Mouse (Mus musculus) MEL-GATA-1-ER (cell line): Measurements from ENCODE around the gene Tmem121.

ENCODE experiments used
- DNase-seq: peaks from one replicate; pipeline ENCODE4 v3.0.0-alpha.2; 2012; ENCODE audit warnings: low read depth; ENCODE audit errors: extremely low read depth

The Tmem121 gene

DNA sequence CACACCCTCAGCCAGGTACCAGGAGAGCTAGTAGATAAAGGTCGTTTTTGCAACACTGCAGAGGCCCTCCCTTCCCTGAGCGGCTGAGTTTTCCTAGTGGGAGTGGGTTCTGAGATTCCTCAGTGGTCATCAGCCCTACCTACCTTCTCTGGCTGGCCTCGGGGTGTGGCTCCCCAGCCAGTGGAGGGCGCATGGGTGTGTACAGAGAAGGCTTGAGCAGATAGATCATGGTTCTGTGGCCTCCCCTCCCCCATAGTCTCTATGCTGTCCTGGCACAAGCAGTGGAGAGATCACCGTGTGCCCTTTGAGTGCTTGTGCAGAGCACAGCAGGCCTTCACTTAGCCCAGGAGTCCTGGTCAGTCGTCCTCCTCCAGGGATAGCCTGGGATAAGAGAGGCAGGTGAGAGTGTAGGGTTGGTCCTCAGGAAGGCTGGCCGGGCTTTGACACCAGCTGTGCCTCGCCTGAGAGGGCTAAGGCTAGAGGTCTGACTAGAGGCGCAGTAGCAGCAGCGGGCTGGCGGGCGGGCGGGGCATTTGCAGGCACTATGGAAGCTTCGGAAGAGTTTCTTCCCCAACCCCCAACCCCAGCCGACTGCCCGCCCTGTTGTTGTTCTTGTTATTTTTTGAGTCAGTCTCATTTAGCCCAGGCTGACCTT lies 37.2 kb upstream of the Tmem121 start:
- no peak for DNase-seq

DNA sequence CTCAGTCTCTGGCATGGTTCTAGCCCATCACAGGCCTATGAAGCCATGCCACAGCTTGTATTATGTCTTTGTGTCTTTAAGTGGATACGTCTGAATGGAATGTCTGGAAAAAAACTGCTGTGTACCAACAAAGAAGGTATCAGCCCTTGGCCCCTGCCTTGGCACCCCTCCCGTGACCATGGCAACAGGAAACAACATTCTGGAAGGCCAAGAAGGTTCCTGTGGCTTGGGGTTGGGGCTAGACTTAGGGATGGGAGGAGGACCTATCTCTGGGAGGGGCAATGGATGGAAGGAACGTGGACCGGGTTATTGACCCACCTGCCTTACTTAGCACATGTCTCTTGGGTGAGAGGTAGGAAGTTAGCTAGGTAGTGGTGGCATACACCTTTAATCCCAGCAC lies 36.4 kb upstream of the Tmem121 start:
- DNase-seq, result no peak

DNA sequence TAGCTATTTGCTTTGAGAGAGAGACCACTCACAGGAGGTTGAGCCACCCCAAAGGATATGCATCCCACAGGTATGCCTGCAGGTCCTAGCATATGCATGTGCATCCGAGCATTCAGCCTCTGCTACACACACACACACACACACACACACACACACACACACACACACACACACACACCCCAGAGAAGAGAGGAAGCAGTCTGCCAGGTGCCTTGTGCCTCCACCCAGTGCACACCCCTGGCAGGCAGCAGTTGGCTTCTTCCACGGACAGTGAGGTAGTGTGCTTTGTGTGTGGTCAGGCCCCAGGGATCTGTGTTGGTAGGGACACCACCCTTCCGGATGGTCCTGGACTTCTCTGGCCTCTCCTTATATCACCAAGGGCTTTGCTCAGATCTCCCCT lies 35.8 kb upstream of the Tmem121 start:
- DNase-seq, result no peak

DNA sequence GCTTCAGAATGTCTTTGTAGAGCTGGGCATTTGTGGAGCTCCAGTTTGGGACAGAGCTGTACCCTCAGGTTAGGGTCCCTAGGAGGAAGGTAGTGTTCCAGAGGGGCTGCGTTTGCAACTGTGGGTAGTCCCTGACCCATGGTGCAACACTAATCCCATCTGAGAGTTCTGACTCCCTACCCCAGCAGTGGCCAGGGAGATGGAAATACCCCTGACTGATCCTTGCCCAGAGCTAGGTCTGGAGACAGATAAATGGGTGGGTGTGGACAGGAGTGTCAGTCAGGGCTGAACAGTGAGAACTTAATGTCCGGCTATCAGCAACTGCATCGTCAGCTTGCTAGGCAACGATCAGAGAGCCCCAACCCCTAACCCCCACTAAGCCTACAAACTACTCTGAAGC lies 35.1 kb upstream of the Tmem121 start:
- DNase-seq, result no peak

DNA sequence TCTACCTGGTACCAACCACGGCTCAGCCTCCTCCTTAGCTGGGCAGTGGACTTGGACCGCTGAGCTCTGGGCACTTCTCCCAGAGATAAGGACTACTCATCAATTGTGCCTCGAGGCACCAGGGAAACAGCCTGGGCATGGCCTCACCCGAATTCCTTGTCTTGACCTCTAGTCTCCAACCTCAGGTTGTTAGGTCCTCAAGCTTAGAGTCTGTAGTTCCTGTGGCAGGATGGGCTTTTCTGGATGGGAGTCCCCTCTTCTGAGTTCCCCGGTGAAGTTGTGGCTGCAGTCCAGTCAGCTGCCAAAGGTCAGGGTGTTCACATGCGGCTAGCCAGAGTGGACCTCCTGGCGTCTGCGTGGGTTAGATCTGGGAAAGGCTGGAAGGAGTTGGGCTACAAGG lies 34.7 kb upstream of the Tmem121 start:
- no peak for DNase-seq

DNA sequence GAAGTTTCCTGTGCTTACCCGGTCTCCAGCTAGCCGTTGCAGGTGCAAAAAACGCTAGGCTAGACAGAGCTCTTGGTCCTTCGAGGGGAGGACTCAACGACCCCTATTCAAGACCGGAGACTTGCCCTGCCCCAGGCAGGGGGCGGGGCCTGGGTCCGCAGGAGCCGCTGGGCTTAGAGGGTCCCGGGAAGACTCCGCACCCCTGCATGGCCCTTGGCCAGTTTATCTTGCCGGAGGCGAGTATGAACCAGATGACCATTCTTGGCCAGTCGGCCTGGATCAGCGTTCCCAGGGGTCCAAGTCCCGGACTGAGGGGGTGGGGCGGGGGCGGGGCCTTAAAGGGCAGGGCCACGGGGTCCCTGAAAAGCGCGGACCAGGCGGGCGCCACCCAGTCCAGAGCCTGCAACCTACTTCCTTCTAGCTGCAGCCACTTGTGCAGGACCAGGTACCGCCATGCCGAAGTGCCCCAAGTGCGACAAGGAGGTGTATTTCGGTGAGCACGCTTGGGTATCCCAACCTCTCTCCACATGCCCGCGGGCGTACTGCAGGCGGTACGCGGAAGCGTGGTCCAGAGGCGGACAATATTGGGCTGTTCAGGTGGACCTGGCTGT lies 34.0 kb upstream of the Tmem121 start:
- DNase-seq, result peak; percentile 85

DNA sequence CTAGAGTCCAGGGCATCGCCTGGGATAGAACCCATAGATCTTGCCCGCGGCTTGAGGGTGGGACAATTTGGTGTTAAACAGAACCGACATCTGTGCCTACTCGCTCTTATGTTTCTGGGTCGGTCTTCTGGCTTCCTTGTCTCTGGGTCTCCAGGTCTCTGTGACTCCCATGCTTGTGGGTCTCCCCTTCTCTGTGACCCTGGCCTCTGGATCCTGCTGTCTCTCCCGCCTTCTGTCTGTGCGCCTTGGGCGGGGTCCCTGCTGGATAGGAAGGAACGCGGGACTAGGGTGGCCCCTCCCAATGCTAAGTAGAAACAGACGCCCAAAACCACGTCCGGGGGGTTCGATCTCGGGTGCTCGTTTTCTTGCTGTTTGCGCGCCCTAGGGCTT lies 33.5 kb upstream of the Tmem121 start:
- peak; percentile 93 for DNase-seq

DNA sequence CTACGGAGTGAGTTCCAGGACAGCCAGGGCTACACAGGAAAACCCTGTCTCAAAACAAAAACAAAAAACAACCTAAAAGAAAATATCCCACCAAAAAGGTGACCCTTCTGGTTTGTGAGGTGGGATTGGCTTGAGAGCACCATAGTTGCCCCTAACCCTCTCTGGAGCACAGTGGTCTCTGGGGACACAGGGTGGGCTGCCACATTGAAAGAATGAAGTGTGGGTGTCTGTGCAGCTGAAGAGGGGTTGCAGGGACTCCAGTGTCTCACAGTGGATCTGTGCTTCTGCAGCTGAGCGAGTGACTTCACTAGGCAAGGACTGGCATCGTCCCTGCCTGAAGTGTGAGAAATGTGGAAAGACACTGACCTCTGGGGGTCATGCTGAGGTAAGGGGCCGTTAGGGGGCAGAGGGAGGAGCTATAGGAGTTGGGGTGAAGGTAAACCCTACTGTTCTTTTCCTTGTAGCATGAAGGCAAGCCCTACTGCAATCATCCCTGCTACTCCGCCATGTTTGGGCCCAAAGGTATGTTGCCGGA lies 32.7 kb upstream of the Tmem121 start:
- DNase-seq, result no peak

DNA sequence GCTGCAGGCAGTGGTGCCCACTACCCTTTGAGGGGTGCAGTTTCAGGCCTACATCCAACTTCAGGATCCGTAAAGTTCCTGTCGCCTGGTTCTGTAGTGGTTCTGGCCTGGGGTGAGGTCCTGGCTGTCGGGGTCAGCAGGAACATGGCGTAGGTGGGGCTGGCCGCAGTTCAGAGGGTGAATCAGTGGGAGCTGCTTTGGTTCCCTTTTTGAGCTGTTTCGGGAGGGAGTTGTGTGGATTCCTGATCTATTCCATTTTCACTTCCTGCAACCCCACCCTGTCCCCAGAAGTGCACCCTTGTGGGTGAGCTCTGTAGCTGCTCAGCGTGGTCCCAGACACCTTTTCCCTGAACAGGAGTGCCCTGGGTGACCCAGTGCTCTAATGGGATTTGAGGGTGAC lies 31.8 kb upstream of the Tmem121 start:
- no peak for DNase-seq

DNA sequence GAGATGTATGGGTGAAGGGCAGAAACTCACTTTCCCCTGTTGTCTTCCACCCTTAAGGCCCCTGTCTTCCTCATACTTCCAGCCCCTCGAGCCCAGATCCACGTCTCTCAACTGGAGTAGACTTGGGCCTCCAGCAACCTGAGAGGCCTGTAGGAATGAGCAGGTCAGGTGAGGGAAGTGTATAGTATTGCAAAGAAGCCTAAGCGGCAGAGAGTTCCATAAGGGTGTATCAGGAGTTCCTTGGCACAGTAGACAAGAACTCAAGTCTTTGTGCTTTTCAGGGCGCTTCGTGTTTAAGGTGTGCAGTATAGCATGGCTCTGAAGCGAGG lies 31.0 kb upstream of the Tmem121 start:
- no peak for DNase-seq

DNA sequence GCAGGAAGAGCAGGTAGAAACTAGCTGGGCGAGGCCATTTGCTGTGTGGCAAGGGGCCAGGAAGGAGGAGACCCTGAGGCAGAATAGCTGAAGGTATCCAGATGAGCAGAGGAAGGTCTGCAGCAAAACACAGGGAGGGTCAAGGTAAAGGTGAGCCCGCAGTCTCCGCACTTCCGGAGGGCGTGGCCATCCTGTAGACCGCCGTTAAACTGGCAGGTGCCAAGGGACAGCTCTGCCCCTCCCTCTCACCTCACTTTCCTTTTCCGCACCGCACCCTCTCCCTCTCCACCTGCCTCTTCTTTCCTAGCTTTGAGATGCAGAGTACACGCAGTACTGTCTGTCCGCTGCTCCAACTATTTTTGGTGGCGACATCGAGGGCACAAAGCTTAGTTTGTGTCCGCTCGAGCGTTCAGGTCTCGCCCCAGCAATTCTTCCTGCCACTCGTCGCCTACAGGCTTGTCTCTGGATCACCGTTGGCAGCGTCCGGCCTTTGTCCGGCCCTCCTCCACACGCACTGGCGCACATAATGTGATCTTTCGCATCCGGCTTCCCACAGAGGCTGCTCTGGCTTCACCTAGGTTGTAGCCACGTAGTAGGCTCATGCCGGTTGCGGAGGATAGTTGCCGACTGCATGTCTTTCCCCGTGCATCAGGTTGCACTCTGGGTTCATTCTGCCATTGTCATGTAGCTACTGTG lies 30.5 kb upstream of the Tmem121 start:
- no peak for DNase-seq

DNA sequence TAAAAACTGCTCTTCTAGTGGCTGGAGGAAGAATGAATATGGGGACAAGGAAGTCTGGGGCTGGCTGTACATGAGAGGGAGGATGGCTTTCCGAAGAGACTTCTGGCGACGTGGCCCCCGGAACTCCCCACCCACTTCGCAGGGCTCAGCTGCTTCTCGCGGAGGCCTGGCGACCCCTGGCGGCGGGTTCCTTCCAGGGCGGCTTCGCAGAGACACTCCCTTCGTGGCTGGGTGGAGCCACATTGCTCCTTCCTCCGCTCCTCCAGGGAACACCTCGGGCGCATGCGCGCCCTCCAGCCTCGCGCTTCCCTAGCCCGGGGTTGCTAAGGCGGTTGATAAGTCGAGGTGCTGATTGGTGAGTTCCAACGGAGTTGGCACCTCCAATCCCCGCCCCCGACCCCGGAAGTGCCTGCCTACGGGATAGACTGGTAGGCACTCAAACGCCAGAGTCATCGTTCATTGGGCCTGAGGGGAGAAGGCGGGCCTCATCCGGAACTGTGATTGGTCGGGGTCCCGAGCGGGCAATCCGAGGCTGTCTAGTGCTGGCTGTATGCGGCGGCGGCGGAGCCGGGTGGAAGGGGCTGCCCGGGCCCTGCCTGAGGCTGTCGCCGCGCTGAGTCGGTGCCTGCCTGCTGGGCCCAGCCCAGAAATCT lies 29.7 kb upstream of the Tmem121 start, which contains the start of gene Tedc1:
Gene Tedc1, plus strand, starts transcription at position 535 of the 653 bp plus-strand sequence.
- peak; percentile 100 for DNase-seq

DNA sequence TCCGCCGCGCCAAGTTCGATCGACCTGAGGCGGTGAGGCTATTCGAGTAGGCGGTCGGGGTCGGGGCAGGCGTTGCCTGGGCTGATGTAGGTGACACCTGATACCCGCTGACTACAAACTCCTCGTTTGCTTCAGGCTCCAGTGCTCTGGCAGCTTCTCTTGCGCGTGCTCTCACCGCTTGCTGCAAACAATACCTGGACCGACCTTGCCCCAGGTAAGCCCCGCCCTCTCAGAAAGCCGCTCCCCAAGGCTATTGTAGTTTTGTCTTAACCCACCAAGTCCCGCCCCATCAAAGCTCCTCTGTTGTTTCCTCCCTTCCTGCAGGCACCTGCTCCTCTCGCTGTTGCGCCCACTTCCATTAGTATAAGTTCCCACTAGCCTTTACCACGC lies 29.2 kb upstream of the Tmem121 start:
- DNase-seq, result peak; percentile 64

DNA sequence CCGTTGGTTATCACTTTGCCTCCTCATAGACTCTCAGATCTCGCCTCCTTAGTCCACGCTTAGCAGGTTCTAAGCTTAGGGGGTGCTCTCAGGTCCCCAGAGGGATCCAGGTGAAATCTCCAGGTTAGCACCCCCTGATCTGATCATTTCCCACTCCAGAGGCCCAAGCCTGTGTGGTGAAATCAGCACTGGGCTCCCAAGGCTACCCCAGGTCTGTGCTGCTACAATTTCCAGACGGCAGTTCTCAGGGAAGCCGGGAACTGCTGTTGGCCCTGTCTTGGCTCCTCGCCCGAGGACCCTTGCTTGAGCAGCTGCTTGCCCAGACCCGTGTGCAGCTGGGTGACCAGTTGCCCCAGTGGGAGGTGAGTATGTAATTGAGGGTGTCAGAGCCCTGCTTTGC lies 28.7 kb upstream of the Tmem121 start:
- no peak for DNase-seq

DNA sequence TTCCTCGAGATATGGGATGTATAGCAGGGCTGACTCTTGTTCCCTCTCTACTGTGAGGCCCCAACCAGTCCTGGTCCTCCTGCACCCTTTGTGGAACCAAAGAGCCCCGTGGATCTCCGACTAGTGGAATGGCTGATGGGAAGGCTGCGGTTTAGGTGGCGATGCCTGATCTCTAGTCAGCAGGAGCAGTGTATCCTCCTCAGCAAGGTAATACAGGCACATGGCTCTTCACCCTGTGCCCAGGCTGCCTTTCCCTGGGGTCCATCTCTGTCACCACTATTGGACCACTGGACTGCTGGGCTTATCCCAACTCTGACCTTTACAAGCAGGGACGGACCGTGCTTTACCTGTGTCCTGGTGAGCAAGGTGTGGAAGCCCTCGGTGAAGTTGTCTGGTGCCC lies 28.2 kb upstream of the Tmem121 start:
- DNase-seq, result no peak

DNA sequence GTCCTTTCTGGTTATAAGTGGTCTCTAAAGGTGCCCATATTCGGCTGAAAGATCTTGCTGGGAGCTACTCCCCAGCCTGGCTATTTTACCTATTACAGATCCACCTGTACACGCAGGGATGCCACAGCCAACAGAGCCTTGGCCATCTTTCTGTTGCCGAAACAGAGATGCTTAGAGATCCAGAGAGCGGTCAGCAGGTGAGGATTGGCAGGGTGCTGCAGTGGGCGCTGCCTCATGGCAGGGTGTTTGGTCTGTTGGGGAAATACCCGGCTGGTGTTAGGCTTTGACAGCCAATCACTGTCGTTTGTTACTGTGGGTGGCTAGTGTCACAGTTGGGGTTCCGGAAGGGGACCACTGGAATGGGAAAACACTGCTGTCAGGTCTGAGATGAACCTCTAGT lies 27.8 kb upstream of the Tmem121 start:
- DNase-seq, result no peak

DNA sequence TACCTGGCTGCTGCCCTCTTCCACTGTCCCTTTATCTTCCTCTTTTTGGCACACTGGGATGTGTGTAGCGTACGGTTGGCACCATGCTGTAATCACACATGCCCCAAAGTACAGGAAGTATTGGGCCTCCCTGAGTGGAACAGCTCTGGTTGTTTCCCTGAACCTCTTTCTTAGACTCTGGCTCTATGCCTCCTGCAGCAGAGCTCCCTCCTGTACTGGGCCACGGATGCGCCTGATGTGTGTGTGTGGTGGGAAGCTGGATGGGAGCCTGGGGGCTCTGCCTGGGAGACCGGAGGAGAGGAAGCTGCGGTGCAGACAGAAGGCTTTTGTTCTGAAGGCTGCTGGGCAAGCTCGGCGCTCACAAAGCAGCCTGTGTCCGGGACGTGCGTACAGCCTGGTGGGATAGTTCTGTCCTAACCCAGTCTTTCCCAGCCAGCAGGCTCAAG lies 22.1 kb upstream of the Tmem121 start:
- no peak for DNase-seq

DNA sequence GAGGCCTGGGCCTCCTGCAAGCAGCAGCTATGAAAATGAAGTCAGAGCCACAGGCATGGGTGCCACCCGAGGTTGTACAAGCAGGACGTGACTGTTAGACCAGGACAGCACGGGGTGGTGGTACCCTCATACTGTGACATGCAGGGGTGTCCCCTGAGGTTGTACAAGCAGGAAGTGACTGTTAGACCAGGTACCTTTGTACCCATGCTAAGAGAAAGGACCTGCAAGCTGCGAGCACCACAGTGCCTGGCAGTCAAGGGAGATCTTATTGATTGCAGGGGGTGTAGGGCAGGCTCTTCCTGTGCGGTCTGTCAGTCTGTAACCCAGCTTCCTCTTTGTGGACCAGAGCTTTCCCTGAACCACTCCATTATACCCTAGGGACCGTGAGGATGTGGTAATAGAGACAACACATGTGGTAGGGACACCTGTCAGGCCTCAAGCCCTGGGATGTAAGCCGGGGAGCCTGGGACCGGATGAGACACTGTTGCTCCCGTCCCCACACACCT lies 17.6 kb upstream of the Tmem121 start:
- peak; percentile 55 for DNase-seq

DNA sequence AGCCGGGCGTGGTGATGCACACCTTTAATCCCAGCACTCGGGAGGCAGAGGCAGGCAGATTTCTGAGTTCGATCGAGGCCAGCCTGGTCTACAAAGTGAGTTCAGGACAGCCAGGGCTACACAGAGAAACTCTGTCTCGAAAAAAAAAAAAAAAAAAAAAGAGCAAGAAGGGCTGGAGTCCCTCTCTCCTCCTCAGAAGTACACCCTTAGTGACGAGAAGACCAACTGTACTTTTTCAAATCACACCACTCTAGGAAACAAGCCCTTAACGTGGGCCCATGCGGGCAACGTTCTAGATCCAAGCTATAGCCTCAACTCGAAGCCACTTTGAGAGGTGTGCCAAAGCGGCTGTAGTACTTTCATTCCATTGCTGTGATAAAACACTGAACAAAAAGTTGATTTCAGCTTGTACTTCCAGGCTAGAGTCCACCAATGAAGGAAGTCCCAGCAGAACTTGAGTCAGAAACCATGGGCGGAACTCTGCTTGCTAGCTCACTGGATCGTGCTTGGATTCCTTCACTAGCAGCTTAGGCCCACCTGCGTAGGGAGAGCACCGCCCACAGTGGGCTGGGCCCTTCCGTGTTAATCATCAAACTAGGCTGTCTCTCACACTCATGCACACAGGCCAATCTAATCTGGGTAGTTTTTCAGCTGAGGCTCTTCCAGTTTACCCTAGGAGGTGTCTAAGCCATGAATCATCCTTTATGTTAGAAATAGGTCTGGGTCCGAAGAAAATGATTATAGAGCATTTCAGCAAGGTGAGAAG lies 8.6 kb upstream of the Tmem121 start:
- DNase-seq, result no peak

DNA sequence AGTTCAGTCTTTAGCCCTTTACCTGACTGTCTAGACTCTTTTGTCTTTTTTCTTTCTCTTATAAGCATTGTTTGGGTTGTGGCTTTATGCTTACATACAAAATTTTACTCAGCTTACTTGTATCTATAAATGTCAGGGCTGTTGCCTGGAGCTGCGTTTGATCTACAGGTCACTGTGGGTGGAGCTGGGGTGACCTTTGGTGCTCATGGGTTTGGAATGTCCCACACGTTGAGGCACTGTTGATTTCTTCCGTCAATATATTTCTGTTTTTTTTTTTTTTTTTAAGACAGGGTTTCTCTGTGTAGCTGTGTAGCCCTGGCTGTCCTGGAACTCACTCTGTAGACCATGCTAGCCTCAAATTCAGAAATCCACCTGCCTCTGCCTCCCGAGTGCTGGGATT lies 4.7 kb upstream of the Tmem121 start:
- no peak for DNase-seq

DNA sequence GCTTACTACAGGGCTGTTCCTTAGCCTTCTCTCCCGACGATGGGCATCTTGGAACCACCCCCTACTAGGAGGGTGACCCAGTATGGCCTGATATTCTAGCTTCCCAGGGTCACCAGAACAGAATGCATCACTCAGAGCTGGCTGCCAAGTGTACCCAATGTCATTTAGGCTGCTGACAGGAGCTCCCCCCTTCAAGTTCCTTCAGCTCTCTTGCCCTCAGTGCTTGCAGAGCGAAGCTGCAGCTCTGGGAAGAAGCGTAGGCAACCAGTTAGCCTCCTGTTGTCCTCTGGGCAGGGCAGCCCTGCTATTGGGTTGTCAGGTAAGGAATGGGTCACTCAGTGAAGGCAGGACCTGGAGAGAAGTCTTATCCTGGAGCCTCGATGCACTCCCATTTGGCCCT lies 785 bp upstream of the Tmem121 start:
- no peak for DNase-seq
